Mouse (Mus musculus): ENCODE measurements around the gene Fam174b.

DNA sequence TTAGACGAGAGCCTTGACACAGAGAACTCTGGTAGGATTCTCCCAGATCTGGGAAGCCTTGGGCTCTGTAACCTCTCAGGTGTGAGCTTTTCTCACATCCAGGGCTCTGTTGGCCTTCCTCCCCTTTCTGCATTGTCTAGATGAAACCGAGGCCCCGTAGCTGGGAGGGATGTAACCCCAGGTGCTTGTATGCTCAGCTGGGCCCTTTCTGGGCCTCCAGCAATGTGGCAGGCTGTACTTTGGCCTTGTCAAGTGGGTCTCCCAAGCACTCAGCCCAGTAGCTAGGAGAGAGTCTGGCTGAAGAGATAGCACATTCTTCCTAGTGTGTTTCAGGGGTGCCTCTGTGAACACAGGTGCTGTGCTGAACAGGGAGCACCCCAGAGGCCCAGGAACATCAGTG is 7.4 kb downstream of the Fam174b start:
- TF ChIP-seq CTCF (IDR thresholded peaks at IDR 0.05): no peak
- 0 out of 2 replicates have a peak, but pooled peaks have one; percentile 19 for TF ChIP-seq EP300 (IDR thresholded peaks at IDR 0.05)

Measured in lung, postnatal 0 days (tissue).